Comparison of ENCODE assay signal across 18 mouse cellular contexts in the genomic region with DNA sequence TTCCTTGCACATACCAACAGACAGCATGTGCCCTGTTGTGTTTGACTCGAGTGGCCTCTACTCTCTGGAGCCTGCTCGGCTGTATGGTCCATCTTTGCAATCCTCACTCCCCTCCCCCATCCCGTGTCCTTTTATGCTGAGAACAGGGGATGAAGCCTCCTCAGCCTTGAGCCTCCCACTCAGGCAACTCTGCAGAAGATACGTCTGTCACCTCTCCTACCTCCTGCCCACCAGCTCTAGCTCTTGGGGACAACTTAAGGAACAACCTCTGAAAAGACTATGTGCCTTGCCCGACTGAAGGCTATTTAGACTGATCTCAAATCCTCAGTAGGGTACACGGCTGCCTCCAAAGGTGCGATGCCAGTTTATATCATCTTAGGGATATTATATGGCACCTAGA. TPM values are rescaled to one million over a fixed set of nuclear protein-coding genes. Genes with fewer than 3 reads are reported as not detected.
DNase-seq lines count a peak whose midpoint lies in the region; ATAC-seq and TF ChIP-seq lines count a peak whose summit lies in the region.
"Had no signal": no experiment of that assay in that cellular context is flagged by ENCODE, and none has a peak within 500 bp of the region (broad histone marks: within the 10 kb centered on the region; RNA-seq: fewer than 3 reads in every experiment).

No protein-coding gene starts in this region.

- 69% methylated on average over 7 of the region's 7 CpGs for WGBS in heart, embryonic 13.5 days
- WGBS in kidney, postnatal 0 days, result 80% methylated on average over 7 of the region's 7 CpGs
- WGBS in kidney, adult 2 months, result 76% methylated on average over 7 of the region's 7 CpGs
- 78% methylated on average over 7 of the region's 7 CpGs for WGBS in midbrain, embryonic 13.5 days
- WGBS in midbrain, postnatal 0 days, result 71% methylated on average over 7 of the region's 7 CpGs

- no peak overlapping the region; the same call in 1 of the 2 replicates for H3K9ac ChIP-seq in heart, embryonic 13.5 days
- no peak overlapping the region for H3K9ac ChIP-seq in kidney, postnatal 0 days (ENCODE audit: low read depth, low read length)
- no peak overlapping the region for H3K9ac ChIP-seq in midbrain, embryonic 13.5 days (replicated peaks)
- H3K9ac ChIP-seq in midbrain, postnatal 0 days (replicated peaks; ENCODE audit: low read length, poor library complexity, severe bottlenecking), result no peak overlapping the region
- H3K9ac ChIP-seq: forebrain, embryonic 13.5 days; hindbrain, embryonic 13.5 days; intestine, embryonic 15.5 days; liver, embryonic 13.5 days; lung, embryonic 15.5 days; neural tube, embryonic 13.5 days had no signal

- peaks cover 38% of the 10 kb centered on the region for H3K4me1 ChIP-seq in heart, embryonic 13.5 days
- H3K4me1 ChIP-seq in kidney, postnatal 0 days (replicated peaks; ENCODE audit: insufficient read depth, low read length), result no peaks in the 10 kb centered on the region
- no peaks in the 10 kb centered on the region for H3K4me1 ChIP-seq in kidney, adult 2 months (ENCODE audit: control insufficient read depth, insufficient read depth, low read length)
- peaks cover 15% of the 10 kb centered on the region for H3K4me1 ChIP-seq in midbrain, embryonic 13.5 days (replicated peaks)
- no peaks in the 10 kb centered on the region for H3K4me1 ChIP-seq in midbrain, postnatal 0 days (ENCODE audit: insufficient read depth, low read length)
- H3K4me1 ChIP-seq: intestine, embryonic 15.5 days; lung, embryonic 15.5 days had no signal

- no peak for TF ChIP-seq POLR2A in kidney, adult 2 months (IDR thresholded peaks at IDR 0.05; ENCODE audit: low read depth, low read length)
- no peak for TF ChIP-seq POLR2A in myocyte (IDR thresholded peaks at IDR 0.05; ENCODE audit: insufficient read length, low read depth)

- no peak for TF ChIP-seq CTCF in kidney, postnatal 0 days (IDR thresholded peaks at IDR 0.05; ENCODE audit: low read depth)
- TF ChIP-seq CTCF in kidney, adult 2 months (conservative IDR thresholded peaks at IDR 0.05; ENCODE audit: insufficient read depth, insufficient read length, low read depth, low read length), result no peak
- TF ChIP-seq CTCF in midbrain, postnatal 0 days (IDR thresholded peaks at IDR 0.05), result no peak

- peaks cover 3% of the 10 kb centered on the region for H3K79me2 ChIP-seq in myocyte (ENCODE audit: control insufficient read depth, insufficient read depth)

- no peak overlapping the region for H3K4me2 ChIP-seq in heart, embryonic 13.5 days
- peak overlapping the region; percentile 28 for H3K4me2 ChIP-seq in kidney, postnatal 0 days (ENCODE audit: low read length)
- 0 out of 2 replicates have a peak overlapping the region, but pooled peaks have one; percentile 25 for H3K4me2 ChIP-seq in midbrain, embryonic 13.5 days (replicated peaks)
- H3K4me2 ChIP-seq in midbrain, postnatal 0 days (ENCODE audit: low read depth, low read length, poor library complexity, severe bottlenecking), result no peak overlapping the region
- peak overlapping the region; percentile 21 for H3K4me2 ChIP-seq in myocyte (ENCODE audit: low read depth)
- H3K4me2 ChIP-seq: hindbrain, embryonic 13.5 days; intestine, embryonic 15.5 days; liver, embryonic 13.5 days; lung, embryonic 15.5 days; neural tube, embryonic 13.5 days had no signal

- no peak overlapping the region for H3K4me3 ChIP-seq in heart, embryonic 13.5 days
- H3K4me3 ChIP-seq in kidney, postnatal 0 days (replicated peaks; ENCODE audit: low read depth, low read length), result no peak overlapping the region
- no peak overlapping the region for H3K4me3 ChIP-seq in kidney, adult 2 months (ENCODE audit: insufficient read depth, low read depth, low read length)
- no peak overlapping the region; the same call in 1 of the 2 replicates for H3K4me3 ChIP-seq in midbrain, embryonic 13.5 days (replicated peaks)
- H3K4me3 ChIP-seq in midbrain, postnatal 0 days (ENCODE audit: low read depth, low read length), result no peak overlapping the region
- no peak overlapping the region for H3K4me3 ChIP-seq in myocyte
- H3K4me3 ChIP-seq: forebrain, embryonic 13.5 days; hindbrain, embryonic 13.5 days; intestine, embryonic 15.5 days; liver, embryonic 13.5 days; lung, embryonic 15.5 days; neural tube, embryonic 13.5 days had no signal

- no peak for DNase-seq in heart, adult 18-20 months
- DNase-seq in kidney, postnatal 0 days (ENCODE audit: low spot score), result no peak
- no peak for DNase-seq in kidney, adult 2 months
- no peak for DNase-seq in midbrain, postnatal 0 days (ENCODE audit: low spot score)
- DNase-seq: gastrocnemius, postnatal 10 days; liver, embryonic 13.5 days; thymus, postnatal 36 days had no signal

- H3K27ac ChIP-seq in heart, embryonic 13.5 days (replicated peaks), result peak overlapping the region; percentile 85
- no peak overlapping the region for H3K27ac ChIP-seq in kidney, postnatal 0 days
- H3K27ac ChIP-seq in kidney, adult 2 months (ENCODE audit: insufficient read depth, low read depth, low read length), result no peak overlapping the region
- H3K27ac ChIP-seq in midbrain, embryonic 13.5 days, result no peak overlapping the region
- no peak overlapping the region for H3K27ac ChIP-seq in midbrain, postnatal 0 days (ENCODE audit: low read depth, low read length)
- H3K27ac ChIP-seq: forebrain, embryonic 13.5 days; hindbrain, embryonic 13.5 days; intestine, embryonic 15.5 days; liver, embryonic 13.5 days; lung, embryonic 15.5 days; macrophage; stomach, postnatal 0 days had no signal

- H3K27me3 ChIP-seq in heart, embryonic 13.5 days (replicated peaks), result no peaks in the 10 kb centered on the region
- no peaks in the 10 kb centered on the region for H3K27me3 ChIP-seq in kidney, postnatal 0 days (ENCODE audit: insufficient read depth, low read length)
- no peaks in the 10 kb centered on the region for H3K27me3 ChIP-seq in kidney, adult 2 months (replicated peaks; ENCODE audit: control insufficient read depth, insufficient read depth, low read length)
- no peaks in the 10 kb centered on the region for H3K27me3 ChIP-seq in midbrain, embryonic 13.5 days
- no peaks in the 10 kb centered on the region for H3K27me3 ChIP-seq in midbrain, postnatal 0 days (ENCODE audit: insufficient read depth, low read length)
- peaks cover 31% of the 10 kb centered on the region for H3K27me3 ChIP-seq in myocyte (ENCODE audit: control insufficient read depth, insufficient read depth, insufficient read length)
- H3K27me3 ChIP-seq: forebrain, embryonic 13.5 days; hindbrain, embryonic 13.5 days; intestine, embryonic 15.5 days; liver, embryonic 13.5 days; lung, embryonic 15.5 days; neural tube, embryonic 13.5 days had no signal

- no peaks in the 10 kb centered on the region for H3K9me3 ChIP-seq in heart, embryonic 13.5 days
- no peaks in the 10 kb centered on the region for H3K9me3 ChIP-seq in kidney, postnatal 0 days (replicated peaks; ENCODE audit: low read length)
- peaks cover 3% of the 10 kb centered on the region; the same call in 1 of the 2 replicates for H3K9me3 ChIP-seq in midbrain, embryonic 13.5 days
- H3K9me3 ChIP-seq in midbrain, postnatal 0 days (ENCODE audit: low read length), result no peaks in the 10 kb centered on the region
- H3K9me3 ChIP-seq: forebrain, embryonic 13.5 days; hindbrain, embryonic 13.5 days; intestine, embryonic 15.5 days; liver, embryonic 13.5 days; lung, embryonic 15.5 days; neural tube, embryonic 13.5 days had no signal

- ATAC-seq in heart, embryonic 13.5 days (ENCODE audit: extremely low read depth, insufficient number of reproducible peaks, low FRiP score, low TSS enrichment), result no peak
- no peak for ATAC-seq in kidney, postnatal 0 days (replicated peaks; ENCODE audit: low FRiP score, low read depth)
- ATAC-seq in midbrain, embryonic 13.5 days, result no peak
- no peak for ATAC-seq in midbrain, postnatal 0 days (ENCODE audit: low FRiP score)
- ATAC-seq: forebrain, embryonic 13.5 days; intestine, embryonic 15.5 days had no signal

- H3K36me3 ChIP-seq in heart, embryonic 13.5 days, result peaks cover 25% of the 10 kb centered on the region
- no peaks in the 10 kb centered on the region for H3K36me3 ChIP-seq in kidney, postnatal 0 days (ENCODE audit: insufficient read depth, low read length)
- H3K36me3 ChIP-seq in kidney, adult 2 months (ENCODE audit: control insufficient read depth, insufficient read depth, low read length), result no peaks in the 10 kb centered on the region
- H3K36me3 ChIP-seq in midbrain, embryonic 13.5 days, result peaks cover 18% of the 10 kb centered on the region
- H3K36me3 ChIP-seq in midbrain, postnatal 0 days (ENCODE audit: insufficient read depth, low read length), result peaks cover 6% of the 10 kb centered on the region
- no peaks in the 10 kb centered on the region for H3K36me3 ChIP-seq in myocyte (ENCODE audit: control insufficient read depth, insufficient read depth)
- H3K36me3 ChIP-seq: intestine, embryonic 15.5 days; liver, embryonic 13.5 days; lung, embryonic 15.5 days had no signal

- no peak overlapping the region for H3ac ChIP-seq in myocyte (ENCODE audit: control insufficient read depth, insufficient read length)

RNA-seq across cellular contexts. Expression of gene Plpp7, which starts 8.2 kb away (rescaled TPM):
- 13.9 and 14.2 TPM in 2 replicates for polyA plus RNA-seq in heart, embryonic 13.5 days (2015; fragmentation: Nextera tagmentation; extraction: Ambion mirVana)
- 10 to 100 TPM; 27.3 to 38.3 TPM for total RNA-seq in heart, adult 18-20 months (2021)
- 4.5 and 4.7 TPM in 2 replicates for polyA plus RNA-seq in kidney, postnatal 0 days (2015; fragmentation: Nextera tagmentation; extraction: Ambion mirVana)
- 5.7 and 6.0 TPM in 2 replicates for polyA plus RNA-seq in kidney, adult 2 months (2012; rRNA removed)
- polyA plus RNA-seq in midbrain, embryonic 13.5 days (2015; fragmentation: Nextera tagmentation; extraction: Ambion mirVana), result 16.6 and 19.1 TPM in 2 replicates
- total RNA-seq in midbrain, postnatal 0 days (2014; rRNA removed), result 31.2 and 47.0 TPM in 2 replicates
- polyA plus RNA-seq in midbrain, postnatal 0 days (2015; fragmentation: Nextera tagmentation; extraction: Ambion mirVana), result 24.9 and 29.0 TPM in 2 replicates
- 60.6 TPM for polyA plus RNA-seq in myocyte (2012; fragmentation: generic; extraction: Trizol)
- total RNA-seq: monocyte, adult 5-6 weeks had no signal

RNA-seq across cellular contexts. Expression of gene Fam78a, which starts 18.9 kb away (rescaled TPM):
- 29.3 and 32.8 TPM in 2 replicates for polyA plus RNA-seq in heart, embryonic 13.5 days (2015; fragmentation: Nextera tagmentation; extraction: Ambion mirVana)
- 10 to 100 TPM; 15.0 to 23.0 TPM for total RNA-seq in heart, adult 18-20 months (2021)
- 0.79 and 0.82 TPM in 2 replicates for polyA plus RNA-seq in kidney, postnatal 0 days (2015; fragmentation: Nextera tagmentation; extraction: Ambion mirVana)
- polyA plus RNA-seq in kidney, adult 2 months (2012; rRNA removed), result 2.6 and 4.9 TPM in 2 replicates
- polyA plus RNA-seq in midbrain, embryonic 13.5 days (2015; fragmentation: Nextera tagmentation; extraction: Ambion mirVana), result 0.38 and 0.44 TPM in 2 replicates
- 0.77 and 0.85 TPM in 2 replicates for total RNA-seq in midbrain, postnatal 0 days (2014; rRNA removed)
- 0.35 and 0.93 TPM in 2 replicates for polyA plus RNA-seq in midbrain, postnatal 0 days (2015; fragmentation: Nextera tagmentation; extraction: Ambion mirVana)
- 4.7 TPM for polyA plus RNA-seq in myocyte (2012; fragmentation: generic; extraction: Trizol)

RNA-seq across cellular contexts. Expression of gene Prrc2b, which starts 47.3 kb away (rescaled TPM):
- 24.5 and 25.1 TPM in 2 replicates for polyA plus RNA-seq in heart, embryonic 13.5 days (2015; fragmentation: Nextera tagmentation; extraction: Ambion mirVana)
- total RNA-seq in heart, adult 18-20 months (2021), result 10 to 100 TPM; 83.5 to 86.2 TPM
- 31.4 and 33.8 TPM in 2 replicates for polyA plus RNA-seq in kidney, postnatal 0 days (2015; fragmentation: Nextera tagmentation; extraction: Ambion mirVana)
- polyA plus RNA-seq in kidney, adult 2 months (2012; rRNA removed), result 42.5 and 43.5 TPM in 2 replicates
- 68.4 and 77.5 TPM in 2 replicates for polyA plus RNA-seq in midbrain, embryonic 13.5 days (2015; fragmentation: Nextera tagmentation; extraction: Ambion mirVana)
- 164 and 215 TPM in 2 replicates for total RNA-seq in midbrain, postnatal 0 days (2014; rRNA removed)
- 51.5 and 65.9 TPM in 2 replicates for polyA plus RNA-seq in midbrain, postnatal 0 days (2015; fragmentation: Nextera tagmentation; extraction: Ambion mirVana)
- 76.2 TPM for polyA plus RNA-seq in myocyte (2012; fragmentation: generic; extraction: Trizol)

Comparison
In these comparisons a context has a peak if more than half of its experiments do, and no peak if none do; other contexts are left out.
1. H3K4me2 ChIP-seq: peak in kidney, postnatal 0 days (single experiment), midbrain, embryonic 13.5 days (single experiment) and myocyte (single experiment); none in heart, embryonic 13.5 days (single experiment) and midbrain, postnatal 0 days (single experiment).